In genomic region chrX:74425195-74425594, GRCm38 (mm10) we compare ENCODE assay signal across 9 mouse cellular contexts. TPM values are rescaled to one million over a fixed set of nuclear protein-coding genes. Genes with fewer than 3 reads are reported as not detected.
DNase-seq lines count a peak whose midpoint lies in the region; ATAC-seq and TF ChIP-seq lines count a peak whose summit lies in the region.
"Had no signal": no experiment of that assay in that cellular context is flagged by ENCODE, and none has a peak within 500 bp of the region (broad histone marks: within the 10 kb centered on the region; RNA-seq: fewer than 3 reads in every experiment).

No protein-coding gene starts in this region.

- 0 out of 2 replicates have a peak, but pooled peaks cover 3% of the 10 kb centered on the region for H3K36me3 ChIP-seq in ES-E14 (ENCODE audit: control insufficient read depth, insufficient read depth, low read length, poor library complexity, severe bottlenecking)
- no peaks in the 10 kb centered on the region for H3K36me3 ChIP-seq in heart, embryonic 12.5 days
- no peaks in the 10 kb centered on the region for H3K36me3 ChIP-seq in midbrain, embryonic 16.5 days (ENCODE audit: control insufficient read depth, insufficient read depth, low read length)
- H3K36me3 ChIP-seq: limb, embryonic 12.5 days had no signal

- H3K27me3 ChIP-seq in heart, embryonic 12.5 days (replicated peaks) = no peaks in the 10 kb centered on the region
- H3K27me3 ChIP-seq in midbrain, embryonic 16.5 days (ENCODE audit: control insufficient read depth, insufficient read depth, low read depth, low read length) = no peaks in the 10 kb centered on the region
- H3K27me3 ChIP-seq: limb, embryonic 12.5 days had no signal

- H3K9me3 ChIP-seq in ES-E14 (ENCODE audit: control insufficient read depth, insufficient read depth, low read depth, low read length) = no peaks in the 10 kb centered on the region
- no peaks in the 10 kb centered on the region for H3K9me3 ChIP-seq in heart, embryonic 12.5 days (replicated peaks)
- H3K9me3 ChIP-seq in midbrain, embryonic 16.5 days (replicated peaks; ENCODE audit: control insufficient read depth, low read length, poor library complexity, severe bottlenecking) = no peaks in the 10 kb centered on the region
- H3K9me3 ChIP-seq: limb, embryonic 12.5 days had no signal

- no peak for DNase-seq in ES-E14 (ENCODE audit: low read depth, low spot score)
- DNase-seq in adrenal gland, adult 2 months = peak; percentile 91
- DNase-seq in lung, postnatal 10 days = peak; percentile 44
- no peak for DNase-seq in cerebellum, postnatal 25 days
- DNase-seq in cerebellum, adult 11-12 months = no peak
- no peak for DNase-seq in right cerebral cortex, postnatal 36 days (ENCODE audit: low spot score in 2 of 2)

- 63% methylated on average over 4 of the region's 4 CpGs for WGBS in heart, embryonic 12.5 days
- WGBS in midbrain, embryonic 16.5 days = 88% methylated on average over 4 of the region's 4 CpGs

- H3K27ac ChIP-seq in ES-E14 (ENCODE audit: insufficient read depth, low read depth, low read length, poor library complexity, severe bottlenecking) = no peak overlapping the region
- peak overlapping the region; percentile 27; the same call in 1 of the 2 replicates for H3K27ac ChIP-seq in heart, embryonic 12.5 days (ENCODE audit: poor library complexity, severe bottlenecking)
- no peak overlapping the region for H3K27ac ChIP-seq in midbrain, embryonic 16.5 days (ENCODE audit: low read length)
- H3K27ac ChIP-seq: limb, embryonic 12.5 days had no signal

- ATAC-seq in heart, embryonic 12.5 days (ENCODE audit: insufficient number of reproducible peaks, low FRiP score) = peak; percentile 59
- ATAC-seq in midbrain, embryonic 16.5 days = no peak

- no peaks in the 10 kb centered on the region for H3K4me1 ChIP-seq in ES-E14 (ENCODE audit: control insufficient read depth in 2 of 2, insufficient read depth in 2 of 2, low read length in 2 of 2, poor library complexity in 1 of 2)
- H3K4me1 ChIP-seq in heart, embryonic 12.5 days (replicated peaks) = no peaks in the 10 kb centered on the region; the same call in 1 of the 2 replicates
- H3K4me1 ChIP-seq in midbrain, embryonic 16.5 days (ENCODE audit: control insufficient read depth, insufficient read depth, low read length) = peaks cover 6% of the 10 kb centered on the region
- H3K4me1 ChIP-seq: limb, embryonic 12.5 days had no signal

- no peak overlapping the region for H3K9ac ChIP-seq in ES-E14 (ENCODE audit: insufficient read depth, low read depth, low read length, poor library complexity, severe bottlenecking)
- H3K9ac ChIP-seq in heart, embryonic 12.5 days = no peak overlapping the region
- H3K9ac ChIP-seq in midbrain, embryonic 16.5 days (ENCODE audit: low read depth, low read length) = no peak overlapping the region
- H3K9ac ChIP-seq: limb, embryonic 12.5 days had no signal

- no peak overlapping the region for H3K4me3 ChIP-seq in ES-E14 (ENCODE audit: insufficient read depth in 1 of 2, low read depth in 1 of 2, low read length in 2 of 2, poor library complexity in 1 of 2, severe bottlenecking in 1 of 2)
- H3K4me3 ChIP-seq in heart, embryonic 12.5 days = 0 out of 2 replicates have a peak overlapping the region, but pooled peaks have one; percentile 3
- H3K4me3 ChIP-seq in midbrain, embryonic 16.5 days (ENCODE audit: low read depth, low read length) = no peak overlapping the region
- H3K4me3 ChIP-seq: limb, embryonic 12.5 days had no signal

- no peak overlapping the region for H3K4me2 ChIP-seq in heart, embryonic 12.5 days
- H3K4me2 ChIP-seq in midbrain, embryonic 16.5 days (ENCODE audit: low read length) = no peak overlapping the region
- H3K4me2 ChIP-seq: limb, embryonic 12.5 days had no signal

- in situ Hi-C loops in ES-E14 (cut with MboI; ENCODE audit: low sequenced_read_pairs in 2 of 2, unreplicated experiment in 2 of 2) = no loop called here

TF ChIP-seq in ES-E14, 5 proteins besides CTCF, POLR2A, EP300 and RAD21:
- TF ChIP-seq MAFK (IDR thresholded peaks at IDR 0.05; ENCODE audit: insufficient read depth, low read depth, low read length) = 0 out of 2 replicates have a peak, but pooled peaks have one; percentile 27
- TF ChIP-seq ZNF384 (IDR thresholded peaks at IDR 0.05; ENCODE audit: low read depth, low read length) = no peak
- no peak for TF ChIP-seq CHD2 (IDR thresholded peaks at IDR 0.05; ENCODE audit: low read depth, low read length)
- no peak for TF ChIP-seq ZC3H11A (IDR thresholded peaks at IDR 0.05; ENCODE audit: borderline replicate concordance, low read depth, low read length)
- no peak for TF ChIP-seq HCFC1 (IDR thresholded peaks at IDR 0.05; ENCODE audit: borderline replicate concordance, insufficient read depth, low read length)

RNA-seq across cellular contexts. Expression of gene G6pdx, which starts 3.8 kb away (rescaled TPM):
- total RNA-seq in ES-E14 (2012; rRNA removed) = 30.1 and 30.3 TPM in 2 replicates
- total RNA-seq in adrenal gland, adult 2 months (2021) = 100 to 1,000 TPM; 169 to 217 TPM
- 55.0 and 66.1 TPM in 2 replicates for polyA plus RNA-seq in adrenal gland, adult 2 months (2012; rRNA removed)
- polyA plus RNA-seq in heart, embryonic 12.5 days (2016; fragmentation: Nextera tagmentation; extraction: Ambion mirVana) = 18.5 TPM in 2 replicates
- polyA plus RNA-seq in midbrain, embryonic 16.5 days (2015; fragmentation: Nextera tagmentation; extraction: Ambion mirVana) = 47.7 and 49.4 TPM in 2 replicates

RNA-seq across cellular contexts. Expression of gene Ikbkg, which starts 32.1 kb away (rescaled TPM):
- total RNA-seq in ES-E14 (2012; rRNA removed) = 15.4 and 25.3 TPM in 2 replicates
- total RNA-seq in adrenal gland, adult 2 months (2021) = 100 to 1,000 TPM in 1 of 2 experiments, 10 to 100 TPM in 1; 61.8 to 103 TPM
- 13.7 and 17.3 TPM in 2 replicates for polyA plus RNA-seq in adrenal gland, adult 2 months (2012; rRNA removed)
- 25.6 and 29.4 TPM in 2 replicates for polyA plus RNA-seq in heart, embryonic 12.5 days (2016; fragmentation: Nextera tagmentation; extraction: Ambion mirVana)
- 16.4 and 19.9 TPM in 2 replicates for polyA plus RNA-seq in midbrain, embryonic 16.5 days (2015; fragmentation: Nextera tagmentation; extraction: Ambion mirVana)

RNA-seq across cellular contexts. Expression of gene Fam3a, which starts 32.1 kb away (rescaled TPM):
- 8.9 and 9.6 TPM in 2 replicates for total RNA-seq in ES-E14 (2012; rRNA removed)
- 10 to 100 TPM; 25.1 to 36.6 TPM for total RNA-seq in adrenal gland, adult 2 months (2021)
- 48.8 and 51.3 TPM in 2 replicates for polyA plus RNA-seq in adrenal gland, adult 2 months (2012; rRNA removed)
- 25.7 and 26.8 TPM in 2 replicates for polyA plus RNA-seq in heart, embryonic 12.5 days (2016; fragmentation: Nextera tagmentation; extraction: Ambion mirVana)
- 33.6 and 36.1 TPM in 2 replicates for polyA plus RNA-seq in midbrain, embryonic 16.5 days (2015; fragmentation: Nextera tagmentation; extraction: Ambion mirVana)

RNA-seq across cellular contexts. Expression of gene Slc10a3, which starts 52.0 kb away (rescaled TPM):
- 8.4 and 11.4 TPM in 2 replicates for total RNA-seq in ES-E14 (2012; rRNA removed)
- 10 to 100 TPM; 16.9 to 27.8 TPM for total RNA-seq in adrenal gland, adult 2 months (2021)
- polyA plus RNA-seq in adrenal gland, adult 2 months (2012; rRNA removed) = 23.1 and 27.3 TPM in 2 replicates
- polyA plus RNA-seq in heart, embryonic 12.5 days (2016; fragmentation: Nextera tagmentation; extraction: Ambion mirVana) = 13.5 and 13.7 TPM in 2 replicates
- polyA plus RNA-seq in midbrain, embryonic 16.5 days (2015; fragmentation: Nextera tagmentation; extraction: Ambion mirVana) = 8.5 and 9.7 TPM in 2 replicates

RNA-seq across cellular contexts. Expression of gene Ubl4a, which starts 52.2 kb away (rescaled TPM):
- 15.3 and 17.5 TPM in 2 replicates for total RNA-seq in ES-E14 (2012; rRNA removed)
- 10 to 100 TPM; 64.3 to 67.5 TPM for total RNA-seq in adrenal gland, adult 2 months (2021)
- 31.3 and 37.0 TPM in 2 replicates for polyA plus RNA-seq in adrenal gland, adult 2 months (2012; rRNA removed)
- 57.4 and 58.2 TPM in 2 replicates for polyA plus RNA-seq in heart, embryonic 12.5 days (2016; fragmentation: Nextera tagmentation; extraction: Ambion mirVana)
- polyA plus RNA-seq in midbrain, embryonic 16.5 days (2015; fragmentation: Nextera tagmentation; extraction: Ambion mirVana) = 65.9 and 72.6 TPM in 2 replicates

Comparison
In these comparisons a context has a peak if more than half of its experiments do, and no peak if none do; other contexts are left out.
1. DNase-seq: peak in adrenal gland, adult 2 months (single experiment) and lung, postnatal 10 days (single experiment); none in ES-E14 (single experiment), cerebellum, postnatal 25 days (0 of 2), cerebellum, adult 11-12 months (single experiment) and right cerebral cortex, postnatal 36 days (0 of 2).